Mouse (Mus musculus) forebrain, embryonic 12.5 days (tissue): ENCODE measurements at regions not wholly inside any gene's neighbourhood (a gene's known extent, or its start where the extent isn't known, plus 50 kb on each side); places are given as distances from the start of the nearest gene placed in this dataset.

ENCODE experiments used
- ATAC-seq: fragments of 200-750 bp; cut with Nextera tagmentation; 2 replicates; pipeline ENCODE4 v1.8.0; 2017; ENCODE audit warnings: moderate TSS enrichment; ENCODE audit not compliant: low FRiP score
- H3K27ac ChIP-seq: fragments of 300-500 bp; sonication (generic); 2 replicates; pipeline ENCODE4 v1.5.1; 2016; ENCODE audit warnings: mild to moderate bottlenecking
- H3K27me3 ChIP-seq: fragments of 300-500 bp; sonication (generic); 2 replicates; pipeline ENCODE4 v1.6.1; 2016; ENCODE audit warnings: mild to moderate bottlenecking
- H3K36me3 ChIP-seq: fragments of 300-500 bp; sonication (generic); replicated peaks from 2 replicates; pipeline ENCODE4 v1.6.1; 2016; ENCODE audit warnings: mild to moderate bottlenecking
- H3K4me1 ChIP-seq: fragments of 300-500 bp; sonication (generic); 2 replicates; pipeline ENCODE4 v1.6.1; 2016
- H3K4me2 ChIP-seq: fragments of 300-500 bp; sonication (generic); 2 replicates; pipeline ENCODE4 v1.6.1; 2016; ENCODE audit warnings: mild to moderate bottlenecking, moderate library complexity
- H3K4me3 ChIP-seq: fragments of 300-500 bp; sonication (generic); replicated peaks from 2 replicates; pipeline ENCODE4 v1.5.1; 2016; ENCODE audit warnings: mild to moderate bottlenecking
- H3K9ac ChIP-seq: fragments of 300-500 bp; sonication (generic); 2 replicates; pipeline ENCODE4 v1.6.1; 2016; ENCODE audit warnings: mild to moderate bottlenecking
- H3K9me3 ChIP-seq: fragments of 300-500 bp; sonication (generic); 2 replicates; pipeline ENCODE4 v1.6.1; 2016
- WGBS: fragments of 180-500 bp; shearing (Covaris S2); methylation state at CpG from one replicate; pipeline ENCODE4 v1.1.7; 2016; 5-methylcytosine and 5-hydroxymethylcytosine counted together

GRCm38 (mm10) chr13:101893035-101893600 lies 125.1 kb upstream of the Pik3r1 start:
- 89% methylated on average over 10 of the region's 10 CpGs for WGBS
- H3K27ac ChIP-seq, result no peak overlapping the region
- no peaks in the 10 kb centered on the region for H3K4me1 ChIP-seq
- H3K9ac ChIP-seq, result no peak overlapping the region
- H3K4me3 ChIP-seq, result no peak overlapping the region
- H3K27me3 ChIP-seq, result 0 out of 2 replicates have a peak, but pooled peaks cover 4% of the 10 kb centered on the region
- no peak overlapping the region for H3K4me2 ChIP-seq
- no peaks in the 10 kb centered on the region for H3K9me3 ChIP-seq
- H3K36me3 ChIP-seq, result no peaks in the 10 kb centered on the region
- no peak for ATAC-seq

- 56% methylated on average over 7 of the region's 7 CpGs for WGBS
- H3K4me3 ChIP-seq, result no peak overlapping the region
These were observed 127.1 kb upstream of the Pik3r1 start for GRCm38 (mm10) chr13:101895161-101895560.

GRCm38 (mm10) chr13:101895686-101896085 lies 127.7 kb upstream of the Pik3r1 start:
- no peaks in the 10 kb centered on the region for H3K4me1 ChIP-seq
- H3K27me3 ChIP-seq, result 0 out of 2 replicates have a peak, but pooled peaks cover 4% of the 10 kb centered on the region
- no peaks in the 10 kb centered on the region for H3K36me3 ChIP-seq
- H3K27ac ChIP-seq, result no peak overlapping the region
- H3K9ac ChIP-seq, result no peak overlapping the region
- no peak overlapping the region for H3K4me2 ChIP-seq
- no peaks in the 10 kb centered on the region for H3K9me3 ChIP-seq
- no peak overlapping the region for H3K4me3 ChIP-seq
- ATAC-seq, result no peak
- WGBS, result 63% methylated on average over 4 of the region's 4 CpGs

More at GRCm38 (mm10) chr13:101895161-101895560, 127.1 kb upstream of the Pik3r1 start:
- Histone ChIP-seq H3K4me2 (no peak overlapping the region), H3K36me3 (no peaks in the 10 kb centered on the region), H3K4me1 (no peaks in the 10 kb centered on the region), H3K9me3 (no peaks in the 10 kb centered on the region), H3K27ac (no peak overlapping the region), H3K27me3 (0 out of 2 replicates have a peak, but pooled peaks cover 4% of the 10 kb centered on the region), H3K9ac (no peak overlapping the region)
- ATAC-seq, result no peak

- no peaks in the 10 kb centered on the region for H3K4me1 ChIP-seq
- H3K4me3 ChIP-seq, result no peak overlapping the region
- no peak overlapping the region for H3K9ac ChIP-seq
- H3K27me3 ChIP-seq, result 0 out of 2 replicates have a peak, but pooled peaks cover 4% of the 10 kb centered on the region
- H3K4me2 ChIP-seq, result no peak overlapping the region
- no peaks in the 10 kb centered on the region for H3K9me3 ChIP-seq
- H3K27ac ChIP-seq, result no peak overlapping the region
- 96% methylated on average over 4 of the region's 4 CpGs for WGBS
- no peak for ATAC-seq
- H3K36me3 ChIP-seq, result no peaks in the 10 kb centered on the region
These were observed 128.9 kb upstream of the Pik3r1 start for GRCm38 (mm10) chr13:101896946-101897345.

GRCm38 (mm10) chr13:101902213-101902612 lies 134.2 kb upstream of the Pik3r1 start:
- WGBS, result 67% methylated on average over 7 of the region's 7 CpGs
- no peak overlapping the region for H3K9ac ChIP-seq
- no peak for ATAC-seq
- H3K36me3 ChIP-seq, result no peaks in the 10 kb centered on the region
- no peaks in the 10 kb centered on the region for H3K4me1 ChIP-seq
- no peak overlapping the region for H3K4me3 ChIP-seq
- no peak overlapping the region for H3K27ac ChIP-seq
- no peaks in the 10 kb centered on the region for H3K9me3 ChIP-seq
- H3K27me3 ChIP-seq, result no peaks in the 10 kb centered on the region
- no peak overlapping the region for H3K4me2 ChIP-seq

- no peaks in the 10 kb centered on the region for H3K9me3 ChIP-seq
- H3K36me3 ChIP-seq, result no peaks in the 10 kb centered on the region
- H3K27ac ChIP-seq, result no peak overlapping the region
- peak; percentile 70; the same call in 1 of the 2 replicates for ATAC-seq
- no peak overlapping the region for H3K4me3 ChIP-seq
- no peak overlapping the region for H3K9ac ChIP-seq
- H3K4me2 ChIP-seq, result no peak overlapping the region
- no peaks in the 10 kb centered on the region for H3K27me3 ChIP-seq
- no peaks in the 10 kb centered on the region for H3K4me1 ChIP-seq
- 71% methylated on average over 7 of the region's 7 CpGs for WGBS
These were observed 138.1 kb upstream of the Pik3r1 start for GRCm38 (mm10) chr13:101905909-101906676.

- no peak overlapping the region for H3K4me3 ChIP-seq
- no peaks in the 10 kb centered on the region for H3K36me3 ChIP-seq
- H3K4me1 ChIP-seq, result no peaks in the 10 kb centered on the region
- WGBS, result 86% methylated on average over 5 of the region's 5 CpGs
- no peak overlapping the region for H3K4me2 ChIP-seq
- H3K9ac ChIP-seq, result no peak overlapping the region
- no peak overlapping the region for H3K27ac ChIP-seq
- no peaks in the 10 kb centered on the region for H3K27me3 ChIP-seq
- no peaks in the 10 kb centered on the region for H3K9me3 ChIP-seq
- ATAC-seq, result no peak
These were observed 141.0 kb upstream of the Pik3r1 start for GRCm38 (mm10) chr13:101909026-101909425.

GRCm38 (mm10) chr13:101910687-101911086 lies 142.7 kb upstream of the Pik3r1 start:
- H3K9ac ChIP-seq, result no peak overlapping the region
- H3K36me3 ChIP-seq, result no peaks in the 10 kb centered on the region
- H3K4me2 ChIP-seq, result no peak overlapping the region
- ATAC-seq, result no peak
- H3K27me3 ChIP-seq, result no peaks in the 10 kb centered on the region
- H3K9me3 ChIP-seq, result no peaks in the 10 kb centered on the region
- no peak overlapping the region for H3K4me3 ChIP-seq
- H3K27ac ChIP-seq, result no peak overlapping the region
- 97% methylated on average over 5 of the region's 5 CpGs for WGBS
- peaks cover 2% of the 10 kb centered on the region; the same call in 1 of the 2 replicates for H3K4me1 ChIP-seq

- 93% methylated on average over 4 of the region's 4 CpGs for WGBS
These were observed 146.1 kb upstream of the Pik3r1 start for GRCm38 (mm10) chr13:101914132-101914531.

GRCm38 (mm10) chr13:101914691-101915541 lies 146.9 kb upstream of the Pik3r1 start:
- Histone ChIP-seq H3K4me1 (peaks cover 2% of the 10 kb centered on the region; the same call in 1 of the 2 replicates), H3K36me3 (no peaks in the 10 kb centered on the region), H3K4me2 (no peak overlapping the region), H3K9ac (no peak overlapping the region), H3K4me3 (no peak overlapping the region), H3K27ac (no peak overlapping the region), H3K27me3 (no peaks in the 10 kb centered on the region), H3K9me3 (no peaks in the 10 kb centered on the region)
- no peak for ATAC-seq
- 65% methylated on average over 5 of the region's 5 CpGs for WGBS

More at GRCm38 (mm10) chr13:101914132-101914531, 146.1 kb upstream of the Pik3r1 start:
- H3K27me3 ChIP-seq, result no peaks in the 10 kb centered on the region
- peaks cover 2% of the 10 kb centered on the region; the same call in 1 of the 2 replicates for H3K4me1 ChIP-seq
- ATAC-seq, result no peak
- H3K4me3 ChIP-seq, result no peak overlapping the region
- no peak overlapping the region for H3K27ac ChIP-seq
- no peaks in the 10 kb centered on the region for H3K36me3 ChIP-seq
- no peak overlapping the region for H3K4me2 ChIP-seq
- no peak overlapping the region for H3K9ac ChIP-seq
- H3K9me3 ChIP-seq, result no peaks in the 10 kb centered on the region

GRCm38 (mm10) chr13:101915542-101915941 lies 147.5 kb upstream of the Pik3r1 start:
- ATAC-seq, result no peak
- 28% methylated on average over 6 of the region's 6 CpGs for WGBS
- H3K36me3 ChIP-seq, result no peaks in the 10 kb centered on the region

GRCm38 (mm10) chr13:101915948-101916594 lies 148.1 kb upstream of the Pik3r1 start:
- Histone ChIP-seq H3K27ac (no peak overlapping the region), H3K9me3 (no peaks in the 10 kb centered on the region)

More at GRCm38 (mm10) chr13:101915542-101915941, 147.5 kb upstream of the Pik3r1 start:
- Histone ChIP-seq H3K9ac (no peak overlapping the region), H3K4me3 (no peak overlapping the region), H3K27ac (no peak overlapping the region), H3K9me3 (no peaks in the 10 kb centered on the region), H3K4me2 (no peak overlapping the region), H3K4me1 (peaks cover 2% of the 10 kb centered on the region; the same call in 1 of the 2 replicates), H3K27me3 (no peaks in the 10 kb centered on the region)

More at GRCm38 (mm10) chr13:101915948-101916594, 148.1 kb upstream of the Pik3r1 start:
- no peaks in the 10 kb centered on the region for H3K36me3 ChIP-seq
- ATAC-seq, result no peak
- no peak overlapping the region for H3K4me3 ChIP-seq
- H3K9ac ChIP-seq, result no peak overlapping the region
- H3K27me3 ChIP-seq, result no peaks in the 10 kb centered on the region
- WGBS, result 63% methylated on average over 6 of the region's 6 CpGs
- peaks cover 2% of the 10 kb centered on the region; the same call in 1 of the 2 replicates for H3K4me1 ChIP-seq
- no peak overlapping the region for H3K4me2 ChIP-seq
